Comparison of ENCODE assay signal across 32 mouse cellular contexts in the genomic region with DNA sequence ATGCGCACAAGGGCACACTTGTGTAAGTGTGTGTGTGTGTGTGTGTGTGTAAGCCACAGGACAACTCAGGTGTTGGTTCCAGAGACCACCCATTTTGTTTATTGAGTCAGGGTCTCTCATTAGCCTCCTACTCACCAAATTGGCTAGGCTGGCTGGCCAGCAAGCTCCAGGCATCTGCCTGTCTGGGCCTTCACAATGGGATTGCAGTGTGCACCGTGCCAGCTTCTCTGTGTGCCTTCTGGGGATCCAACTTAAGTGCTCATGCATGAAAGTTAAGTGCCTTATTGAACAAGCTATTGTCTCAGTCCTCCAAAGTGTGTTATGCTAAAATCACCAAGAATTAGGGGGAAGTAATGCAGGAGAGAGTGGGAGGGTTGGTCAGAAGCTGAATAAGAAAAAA.
DNase-seq lines count a peak whose midpoint lies in the region; ATAC-seq lines count a peak whose summit lies in the region.
"Had no signal": no experiment of that assay in that cellular context is flagged by ENCODE, and none has a peak within 500 bp of the region (broad histone marks: within the 10 kb centered on the region; RNA-seq: fewer than 3 reads in every experiment).

No protein-coding gene starts in this region.

- peaks cover 23% of the 10 kb centered on the region for H3K27me3 ChIP-seq in forebrain, embryonic 13.5 days
- H3K27me3 ChIP-seq in forebrain, embryonic 11.5 days (ENCODE audit: control insufficient read depth, insufficient read depth, low read length), result no peaks in the 10 kb centered on the region
- no peaks in the 10 kb centered on the region for H3K27me3 ChIP-seq in hindbrain, embryonic 16.5 days (replicated peaks; ENCODE audit: control insufficient read depth, insufficient read depth, low read length)
- no peaks in the 10 kb centered on the region for H3K27me3 ChIP-seq in hindbrain, embryonic 11.5 days (ENCODE audit: control insufficient read depth, insufficient read depth, low read length)
- no peaks in the 10 kb centered on the region for H3K27me3 ChIP-seq in neural tube, embryonic 14.5 days (ENCODE audit: control insufficient read depth, insufficient read depth, low read length)
- no peaks in the 10 kb centered on the region for H3K27me3 ChIP-seq in neural tube, embryonic 15.5 days (replicated peaks)
- no peaks in the 10 kb centered on the region for H3K27me3 ChIP-seq in limb, embryonic 10.5 days (ENCODE audit: low read depth, poor library complexity, severe bottlenecking)
- H3K27me3 ChIP-seq: embryonic facial prominence, embryonic 15.5 days; heart, embryonic 12.5 days; liver, embryonic 13.5 days; midbrain, embryonic 15.5 days; neural tube, embryonic 12.5 days; Patski had no signal

- no peak overlapping the region for H3K4me3 ChIP-seq in forebrain, embryonic 13.5 days
- no peak overlapping the region for H3K4me3 ChIP-seq in forebrain, embryonic 11.5 days (ENCODE audit: low read depth, low read length)
- H3K4me3 ChIP-seq in hindbrain, embryonic 16.5 days (ENCODE audit: low read length), result no peak overlapping the region
- no peak overlapping the region for H3K4me3 ChIP-seq in hindbrain, embryonic 11.5 days (ENCODE audit: low read depth, low read length)
- H3K4me3 ChIP-seq in neural tube, embryonic 14.5 days (ENCODE audit: low read depth, low read length), result no peak overlapping the region
- H3K4me3 ChIP-seq in neural tube, embryonic 15.5 days (replicated peaks), result no peak overlapping the region
- no peak overlapping the region for H3K4me3 ChIP-seq in limb, embryonic 10.5 days
- H3K4me3 ChIP-seq: embryonic facial prominence, embryonic 10.5 days; embryonic facial prominence, embryonic 15.5 days; heart, embryonic 12.5 days; left cerebral cortex, adult 2 months; liver, embryonic 13.5 days; midbrain, embryonic 15.5 days; myocyte; neural tube, embryonic 12.5 days had no signal

- ATAC-seq in forebrain, embryonic 13.5 days, result peak; percentile 58
- ATAC-seq in forebrain, embryonic 11.5 days (replicated peaks; ENCODE audit: low FRiP score), result no peak
- ATAC-seq in hindbrain, embryonic 16.5 days, result 0 out of 2 replicates have a peak, but pooled peaks have one; percentile 45
- no peak for ATAC-seq in hindbrain, embryonic 11.5 days (ENCODE audit: low FRiP score)
- peak; percentile 21; the same call in 1 of the 2 replicates for ATAC-seq in neural tube, embryonic 14.5 days (ENCODE audit: low read depth)
- ATAC-seq in neural tube, embryonic 15.5 days (ENCODE audit: low FRiP score), result no peak
- ATAC-seq: intestine, postnatal 0 days; midbrain, embryonic 15.5 days; Patski had no signal

- H3K36me3 ChIP-seq in forebrain, embryonic 13.5 days (ENCODE audit: poor library complexity, severe bottlenecking), result no peaks in the 10 kb centered on the region
- no peaks in the 10 kb centered on the region for H3K36me3 ChIP-seq in forebrain, embryonic 11.5 days (ENCODE audit: control insufficient read depth, insufficient read depth, low read length)
- H3K36me3 ChIP-seq in hindbrain, embryonic 16.5 days (ENCODE audit: control insufficient read depth, insufficient read depth, low read length), result no peaks in the 10 kb centered on the region
- H3K36me3 ChIP-seq in hindbrain, embryonic 11.5 days (ENCODE audit: control insufficient read depth, insufficient read depth, low read length), result no peaks in the 10 kb centered on the region
- H3K36me3 ChIP-seq in neural tube, embryonic 14.5 days (ENCODE audit: control insufficient read depth, insufficient read depth, low read length), result no peaks in the 10 kb centered on the region
- H3K36me3 ChIP-seq in neural tube, embryonic 15.5 days, result no peaks in the 10 kb centered on the region
- H3K36me3 ChIP-seq in limb, embryonic 10.5 days, result no peaks in the 10 kb centered on the region
- H3K36me3 ChIP-seq: embryonic facial prominence, embryonic 10.5 days; embryonic facial prominence, embryonic 15.5 days; G1E; heart, embryonic 12.5 days; liver, embryonic 13.5 days; midbrain, embryonic 15.5 days; neural tube, embryonic 12.5 days had no signal

- H3K4me2 ChIP-seq in forebrain, embryonic 13.5 days, result no peak overlapping the region
- H3K4me2 ChIP-seq in forebrain, embryonic 11.5 days (ENCODE audit: low read depth, low read length, severe bottlenecking), result no peak overlapping the region
- no peak overlapping the region for H3K4me2 ChIP-seq in hindbrain, embryonic 16.5 days (ENCODE audit: low read length)
- H3K4me2 ChIP-seq in hindbrain, embryonic 11.5 days (replicated peaks; ENCODE audit: low read depth, low read length), result no peak overlapping the region
- H3K4me2 ChIP-seq in neural tube, embryonic 14.5 days (ENCODE audit: low read depth, low read length), result no peak overlapping the region
- no peak overlapping the region for H3K4me2 ChIP-seq in neural tube, embryonic 15.5 days
- H3K4me2 ChIP-seq: embryonic facial prominence, embryonic 15.5 days; heart, embryonic 12.5 days; liver, embryonic 13.5 days; midbrain, embryonic 15.5 days; neural tube, embryonic 12.5 days had no signal

- 41% methylated on average over 2 of the region's 2 CpGs for WGBS in forebrain, embryonic 13.5 days
- WGBS in forebrain, embryonic 11.5 days, result 49% methylated on average over 2 of the region's 2 CpGs
- WGBS in hindbrain, embryonic 16.5 days, result 65% methylated on average over 2 of the region's 2 CpGs
- WGBS in hindbrain, embryonic 11.5 days, result 65% methylated on average over 2 of the region's 2 CpGs
- 54% methylated on average over 2 of the region's 2 CpGs for WGBS in neural tube, embryonic 14.5 days
- 56% methylated on average over 2 of the region's 2 CpGs for WGBS in neural tube, embryonic 15.5 days
- WGBS in limb, embryonic 10.5 days, result 86% methylated on average over 2 of the region's 2 CpGs

- no peak overlapping the region for H3K9ac ChIP-seq in forebrain, embryonic 13.5 days
- no peak overlapping the region for H3K9ac ChIP-seq in forebrain, embryonic 11.5 days (ENCODE audit: low read length)
- no peak overlapping the region for H3K9ac ChIP-seq in hindbrain, embryonic 16.5 days (ENCODE audit: low read depth, low read length)
- no peak overlapping the region for H3K9ac ChIP-seq in hindbrain, embryonic 11.5 days (ENCODE audit: low read depth, low read length)
- no peak overlapping the region for H3K9ac ChIP-seq in neural tube, embryonic 14.5 days (replicated peaks; ENCODE audit: low read depth, low read length)
- H3K9ac ChIP-seq in neural tube, embryonic 15.5 days (replicated peaks), result no peak overlapping the region
- H3K9ac ChIP-seq: embryonic facial prominence, embryonic 15.5 days; heart, embryonic 12.5 days; liver, embryonic 13.5 days; midbrain, embryonic 15.5 days; neural tube, embryonic 12.5 days had no signal

- H3K4me1 ChIP-seq in forebrain, embryonic 13.5 days, result no peaks in the 10 kb centered on the region
- no peaks in the 10 kb centered on the region for H3K4me1 ChIP-seq in forebrain, embryonic 11.5 days (replicated peaks; ENCODE audit: control insufficient read depth, insufficient read depth, low read length)
- H3K4me1 ChIP-seq in hindbrain, embryonic 16.5 days (ENCODE audit: control insufficient read depth, insufficient read depth, low read depth, low read length), result no peaks in the 10 kb centered on the region
- no peaks in the 10 kb centered on the region for H3K4me1 ChIP-seq in hindbrain, embryonic 11.5 days (replicated peaks; ENCODE audit: control insufficient read depth, insufficient read depth, low read length)
- H3K4me1 ChIP-seq in neural tube, embryonic 14.5 days (ENCODE audit: control insufficient read depth, insufficient read depth, low read length), result no peaks in the 10 kb centered on the region
- no peaks in the 10 kb centered on the region for H3K4me1 ChIP-seq in neural tube, embryonic 15.5 days
- no peaks in the 10 kb centered on the region for H3K4me1 ChIP-seq in limb, embryonic 10.5 days
- H3K4me1 ChIP-seq: embryonic facial prominence, embryonic 10.5 days; embryonic facial prominence, embryonic 15.5 days; heart, embryonic 12.5 days; midbrain, embryonic 15.5 days; neural tube, embryonic 12.5 days had no signal

- no peak for DNase-seq in forebrain, embryonic 11.5 days (ENCODE audit: low spot score)
- DNase-seq in hindbrain, embryonic 11.5 days (ENCODE audit: low spot score), result no peak
- DNase-seq in kidney, postnatal 4 days, result no peak
- no peak for DNase-seq in limb, embryonic 10.5 days (ENCODE audit: low spot score)
- DNase-seq: adrenal gland, postnatal 25 days; cerebellum, adult 18-20 months; cerebellum, postnatal 14 days; gastrocnemius, postnatal 25 days; heart, adult 18-20 months; heart, postnatal 4 days; kidney, adult 9 months; kidney, postnatal 10 days; liver, embryonic 13.5 days; lung, adult 2 months; lung, postnatal 10 days; spleen, adult 18-20 months; thymus, postnatal 14 days had no signal

- H3K9me3 ChIP-seq in forebrain, embryonic 13.5 days (replicated peaks), result no peaks in the 10 kb centered on the region
- no peaks in the 10 kb centered on the region for H3K9me3 ChIP-seq in forebrain, embryonic 11.5 days (ENCODE audit: control insufficient read depth, low read length)
- H3K9me3 ChIP-seq in hindbrain, embryonic 16.5 days (ENCODE audit: control insufficient read depth, low read length), result no peaks in the 10 kb centered on the region
- no peaks in the 10 kb centered on the region for H3K9me3 ChIP-seq in hindbrain, embryonic 11.5 days (ENCODE audit: control insufficient read depth, low read length)
- no peaks in the 10 kb centered on the region for H3K9me3 ChIP-seq in neural tube, embryonic 14.5 days (ENCODE audit: control insufficient read depth, low read length)
- no peaks in the 10 kb centered on the region for H3K9me3 ChIP-seq in neural tube, embryonic 15.5 days (replicated peaks)
- H3K9me3 ChIP-seq in limb, embryonic 10.5 days (replicated peaks), result no peaks in the 10 kb centered on the region
- H3K9me3 ChIP-seq: embryonic facial prominence, embryonic 10.5 days; embryonic facial prominence, embryonic 15.5 days; G1E; heart, embryonic 12.5 days; liver, embryonic 13.5 days; midbrain, embryonic 15.5 days; neural tube, embryonic 12.5 days had no signal

- H3K27ac ChIP-seq in forebrain, embryonic 13.5 days, result no peak overlapping the region
- H3K27ac ChIP-seq in forebrain, embryonic 11.5 days (ENCODE audit: low read depth, low read length), result no peak overlapping the region
- no peak overlapping the region for H3K27ac ChIP-seq in hindbrain, embryonic 16.5 days (ENCODE audit: low read depth, low read length)
- no peak overlapping the region for H3K27ac ChIP-seq in hindbrain, embryonic 11.5 days (ENCODE audit: low read depth, low read length)
- H3K27ac ChIP-seq in neural tube, embryonic 14.5 days (ENCODE audit: low read depth, low read length), result no peak overlapping the region
- H3K27ac ChIP-seq in neural tube, embryonic 15.5 days (replicated peaks), result no peak overlapping the region
- no peak overlapping the region for H3K27ac ChIP-seq in limb, embryonic 10.5 days
- H3K27ac ChIP-seq: embryonic facial prominence, embryonic 10.5 days; embryonic facial prominence, embryonic 15.5 days; left cerebral cortex, adult 2 months; liver, embryonic 13.5 days; macrophage; midbrain, embryonic 15.5 days; neural tube, embryonic 12.5 days had no signal

Comparison
In these comparisons a context has a peak if more than half of its experiments do, and no peak if none do; other contexts are left out.
1. ATAC-seq: peak in forebrain, embryonic 13.5 days (single experiment), hindbrain, embryonic 16.5 days (single experiment) and neural tube, embryonic 14.5 days (single experiment); none in forebrain, embryonic 11.5 days (single experiment), hindbrain, embryonic 11.5 days (single experiment) and neural tube, embryonic 15.5 days (single experiment).